Mouse (Mus musculus) brown adipose tissue, adult 24 weeks (tissue): Measurements from ENCODE around the gene Acta2. TPM values are rescaled to one million over a fixed set of nuclear protein-coding genes. Genes with fewer than 3 reads are reported as not detected.
A peak's percentile ranks its signal among the peaks of the same experiment; 100 is the strongest.

Source experiments
- H3K27ac ChIP-seq: fragments of 200-500 bp; replicated peaks from 2 replicates; pipeline ENCODE4 v1.5.1; 2012; ENCODE audit warnings: low read depth, mild to moderate bottlenecking, low read length
- H3K4me1 ChIP-seq: fragments of 200-500 bp; 2 replicates; pipeline ENCODE4 v1.6.1; 2012; ENCODE audit warnings: low read length, mixed read lengths; ENCODE audit not compliant: control insufficient read depth, insufficient read depth, insufficient read length
- H3K4me3 ChIP-seq: fragments of 200-500 bp; 2 replicates; pipeline ENCODE4 v1.5.1; 2012; ENCODE audit warnings: low read depth, mild to moderate bottlenecking, low read length, moderate library complexity; ENCODE audit not compliant: insufficient read depth
- polyA plus RNA-seq: library from polyadenylated mRNA; stranded (reverse); fragments of >200 nt; gene quantifications from 2 replicates; pipeline ENCODE4 v1.2.4, GENCODE M21; 2012; ENCODE audit not compliant: missing spikeins, insufficient read depth, insufficient read length

The Acta2 gene
- 24.5 and 30.0 TPM in 2 replicates for polyA plus RNA-seq

- peak within 1 kb of the TSS; percentile 17 for H3K27ac ChIP-seq
- H3K4me3 ChIP-seq = peak within 1 kb of the TSS; percentile 34
- H3K4me1 ChIP-seq = no peaks in the 10 kb centered on the region; the same call in 1 of the 2 replicates
These were observed at the start of gene Acta2 for GRCm38 (mm10) chr19:34254880-34255681. Acta2 (minus strand) TSS chr19:34255590.

- H3K4me3 ChIP-seq = no peak overlapping the region
- no peaks in the 10 kb centered on the region; the same call in 1 of the 2 replicates for H3K4me1 ChIP-seq
- H3K27ac ChIP-seq = peak overlapping the region; percentile 83
These were observed 49.5 kb upstream of the Acta2 start for GRCm38 (mm10) chr19:34304917-34305316.

GRCm38 (mm10) chr19:34300430-34300829 lies 45.0 kb upstream of the Acta2 start:
- Histone ChIP-seq H3K27ac (no peak overlapping the region), H3K4me3 (no peak overlapping the region), H3K4me1 (peaks cover 4% of the 10 kb centered on the region)

- no peak overlapping the region for H3K4me3 ChIP-seq
- H3K4me1 ChIP-seq = peaks cover 4% of the 10 kb centered on the region
- H3K27ac ChIP-seq = no peak overlapping the region
These were observed 43.8 kb upstream of the Acta2 start for GRCm38 (mm10) chr19:34299229-34299628.

GRCm38 (mm10) chr19:34298531-34298930 lies 43.1 kb upstream of the Acta2 start:
- Histone ChIP-seq H3K4me3 (no peak overlapping the region), H3K27ac (no peak overlapping the region), H3K4me1 (peaks cover 4% of the 10 kb centered on the region)

GRCm38 (mm10) chr19:34295442-34295841 lies 40.1 kb upstream of the Acta2 start:
- H3K4me1 ChIP-seq = peaks cover 19% of the 10 kb centered on the region
- no peak overlapping the region for H3K27ac ChIP-seq
- no peak overlapping the region for H3K4me3 ChIP-seq

- peaks cover 23% of the 10 kb centered on the region for H3K4me1 ChIP-seq
- no peak overlapping the region for H3K27ac ChIP-seq
- no peak overlapping the region for H3K4me3 ChIP-seq
These were observed 38.1 kb upstream of the Acta2 start for GRCm38 (mm10) chr19:34293376-34293947.

- Histone ChIP-seq H3K4me3 (peak overlapping the region; percentile 97; the same call in 1 of the 2 replicates), H3K27ac (no peak overlapping the region; the same call in 1 of the 2 replicates)
These were observed 37.3 kb upstream of the Acta2 start for GRCm38 (mm10) chr19:34292701-34293100.

GRCm38 (mm10) chr19:34291956-34292355 lies 36.6 kb upstream of the Acta2 start:
- Histone ChIP-seq H3K4me3 (peak overlapping the region; percentile 97), H3K27ac (peak overlapping the region; percentile 90), H3K4me1 (peaks cover 23% of the 10 kb centered on the region)

More at GRCm38 (mm10) chr19:34292701-34293100, 37.3 kb upstream of the Acta2 start:
- H3K4me1 ChIP-seq = peaks cover 25% of the 10 kb centered on the region

GRCm38 (mm10) chr19:34291379-34291778 lies 36.0 kb upstream of the Acta2 start:
- H3K4me1 ChIP-seq = peaks cover 23% of the 10 kb centered on the region
- peak overlapping the region; percentile 90 for H3K27ac ChIP-seq
- peak overlapping the region; percentile 97 for H3K4me3 ChIP-seq

- H3K4me3 ChIP-seq = peak overlapping the region; percentile 97
- peak overlapping the region; percentile 90 for H3K27ac ChIP-seq
These were observed 35.5 kb upstream of the Acta2 start for GRCm38 (mm10) chr19:34290872-34291341.

GRCm38 (mm10) chr19:34289948-34290789 lies 34.8 kb upstream of the Acta2 start, which contains the start of gene Fas:
Fas (plus strand) TSS chr19:34290666.
- Histone ChIP-seq H3K27ac (peak within 1 kb of the TSS; percentile 90), H3K4me3 (peak within 1 kb of the TSS; percentile 97), H3K4me1 (peaks cover 21% of the 10 kb centered on the region)

More at GRCm38 (mm10) chr19:34290872-34291341, 35.5 kb upstream of the Acta2 start:
- H3K4me1 ChIP-seq = peaks cover 21% of the 10 kb centered on the region

GRCm38 (mm10) chr19:34288696-34289095 lies 33.3 kb upstream of the Acta2 start:
- Histone ChIP-seq H3K27ac (no peak overlapping the region), H3K4me1 (peaks cover 21% of the 10 kb centered on the region), H3K4me3 (no peak overlapping the region)

- H3K4me3 ChIP-seq = no peak overlapping the region
- H3K4me1 ChIP-seq = peaks cover 17% of the 10 kb centered on the region
- H3K27ac ChIP-seq = no peak overlapping the region
These were observed 32.4 kb upstream of the Acta2 start for GRCm38 (mm10) chr19:34287656-34288415.
